Mouse (Mus musculus) intestine, embryonic 14.5 days (tissue): ENCODE data around the gene Lrrn4. TPM values are rescaled to one million over a fixed set of nuclear protein-coding genes. Genes with fewer than 3 reads are reported as not detected.

Experiments used
- ATAC-seq: fragments of 200-750 bp; cut with Nextera tagmentation; replicated peaks from 2 replicates; pipeline ENCODE4 v1.8.0; 2017; ENCODE audit warnings: low read depth, moderate number of reproducible peaks, moderate TSS enrichment, moderate library complexity; ENCODE audit not compliant: low FRiP score, low TSS enrichment
- DNase-seq: peaks from one replicate; pipeline ENCODE4 v3.0.0-alpha.2; 2018; ENCODE audit warnings: low spot score
- H3K27ac ChIP-seq: fragments of 300-500 bp; sonication (generic); 2 replicates; pipeline ENCODE4 v1.5.1; 2014; ENCODE audit warnings: low read depth, mild to moderate bottlenecking, control low read depth
- H3K27me3 ChIP-seq: fragments of 300-500 bp; sonication (generic); replicated peaks from 2 replicates; pipeline ENCODE4 v1.6.1; 2014; ENCODE audit warnings: low read length, control low read depth; ENCODE audit not compliant: control insufficient read depth, insufficient read depth
- H3K36me3 ChIP-seq: fragments of 300-500 bp; sonication (generic); 2 replicates; pipeline ENCODE4 v1.6.1; 2014; ENCODE audit warnings: low read length, control low read depth; ENCODE audit not compliant: control insufficient read depth, insufficient read depth
- H3K4me1 ChIP-seq: fragments of 300-500 bp; sonication (generic); replicated peaks from 2 replicates; pipeline ENCODE4 v1.6.1; 2014; ENCODE audit warnings: low read length, control low read depth, mixed read lengths; ENCODE audit not compliant: control insufficient read depth, insufficient read depth
- H3K4me2 ChIP-seq: fragments of 300-500 bp; sonication (generic); 2 replicates; pipeline ENCODE4 v1.6.1; 2014; ENCODE audit warnings: low read length
- H3K4me3 ChIP-seq: fragments of 300-500 bp; sonication (generic); 2 replicates; pipeline ENCODE4 v1.5.1; 2014; ENCODE audit warnings: low read depth, low read length, control low read depth, mixed read lengths
- H3K9ac ChIP-seq: fragments of 300-500 bp; sonication (generic); 2 replicates; pipeline ENCODE4 v1.6.1; 2014; ENCODE audit warnings: mild to moderate bottlenecking, low read length
- H3K9me3 ChIP-seq: fragments of 300-500 bp; sonication (generic); 2 replicates; pipeline ENCODE4 v1.6.1; 2016; ENCODE audit warnings: low read length, control low read depth; ENCODE audit not compliant: control insufficient read depth
- WGBS: fragments of 180-500 bp; shearing (Covaris S2); extraction: QIAGEN DNeasy Blood & Tissue Kit; methylation state at CpG from one replicate; pipeline ENCODE4 v1.1.7; 2014; 5-methylcytosine and 5-hydroxymethylcytosine counted together
- polyA plus RNA-seq: library from polyadenylated mRNA; unstranded; fragments of >200 nt; fragmentation: Nextera tagmentation; extraction: Ambion mirVana; gene quantifications from 2 replicates; pipeline ENCODE4 v1.2.1, GENCODE M21; 2014

Lrrn4 gene
- polyA plus RNA-seq, 1 experiment from 2014 or later = 13.2 TPM

DNA sequence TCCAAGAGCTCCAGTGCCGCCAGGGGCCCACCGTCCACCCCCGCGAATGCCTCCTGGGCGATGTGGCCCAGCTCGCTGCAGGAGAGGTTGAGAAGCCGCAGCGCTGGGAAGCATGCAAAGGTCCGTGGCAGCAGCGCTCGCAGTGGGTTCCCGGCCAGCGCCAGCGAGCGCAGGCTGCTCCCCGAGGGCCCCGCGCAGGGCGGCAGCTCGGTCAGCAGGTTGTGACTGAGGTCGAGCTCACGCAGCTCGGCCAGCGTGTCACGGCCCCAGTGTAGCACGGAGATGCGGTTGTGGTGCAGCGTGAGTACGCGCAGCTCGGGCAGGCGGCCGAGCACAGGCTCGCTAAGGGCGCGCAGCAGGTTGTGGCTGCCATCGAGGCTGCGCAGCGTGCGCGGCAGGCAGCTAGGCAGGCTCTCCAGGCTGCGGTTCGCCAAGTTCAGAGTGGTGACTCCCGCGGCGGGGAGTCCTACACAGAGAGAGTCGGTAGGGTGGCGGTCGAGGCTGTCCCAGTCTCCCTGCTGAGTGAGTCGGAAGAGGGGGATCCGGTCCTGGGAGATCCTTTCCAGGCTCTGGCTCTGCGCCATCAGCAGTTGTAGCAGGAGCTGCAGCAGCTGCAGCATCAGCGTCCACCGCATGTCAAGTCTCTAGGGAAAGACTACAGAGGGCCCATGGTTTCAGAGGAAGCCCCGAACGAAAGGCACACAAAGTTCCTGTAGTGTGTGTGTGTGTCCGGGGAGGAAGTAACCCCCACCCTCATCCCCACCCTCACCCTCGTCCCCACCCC is 1.2 kb downstream of the Lrrn4 start:
- WGBS = under 1% methylated on average over 58 of the region's 58 CpGs
- Histone ChIP-seq H3K9ac (peak overlapping the region; percentile 27), H3K27me3 (peaks cover 27% of the 10 kb centered on the region)

GRCm38 (mm10) chr2:132876991-132877390 is 3.7 kb downstream of the Lrrn4 start:
- 62% methylated on average over 1 of the region's 1 CpGs for whole genome bisulfite sequencing
- ATAC-seq = no peak

More for the DNA sequence above, 1.2 kb downstream of the Lrrn4 start:
- no peaks in the 10 kb centered on the region for H3K9me3 ChIP-seq
- peaks cover 14% of the 10 kb centered on the region for H3K4me1 ChIP-seq
- ATAC-seq (peak; percentile 71), DNase-seq (peak; percentile 84)
- H3K27ac ChIP-seq = no peak overlapping the region
- H3K36me3 ChIP-seq = no peaks in the 10 kb centered on the region
- H3K4me2 ChIP-seq = peak overlapping the region; percentile 75
- H3K4me3 ChIP-seq = peak overlapping the region; percentile 39

DNA sequence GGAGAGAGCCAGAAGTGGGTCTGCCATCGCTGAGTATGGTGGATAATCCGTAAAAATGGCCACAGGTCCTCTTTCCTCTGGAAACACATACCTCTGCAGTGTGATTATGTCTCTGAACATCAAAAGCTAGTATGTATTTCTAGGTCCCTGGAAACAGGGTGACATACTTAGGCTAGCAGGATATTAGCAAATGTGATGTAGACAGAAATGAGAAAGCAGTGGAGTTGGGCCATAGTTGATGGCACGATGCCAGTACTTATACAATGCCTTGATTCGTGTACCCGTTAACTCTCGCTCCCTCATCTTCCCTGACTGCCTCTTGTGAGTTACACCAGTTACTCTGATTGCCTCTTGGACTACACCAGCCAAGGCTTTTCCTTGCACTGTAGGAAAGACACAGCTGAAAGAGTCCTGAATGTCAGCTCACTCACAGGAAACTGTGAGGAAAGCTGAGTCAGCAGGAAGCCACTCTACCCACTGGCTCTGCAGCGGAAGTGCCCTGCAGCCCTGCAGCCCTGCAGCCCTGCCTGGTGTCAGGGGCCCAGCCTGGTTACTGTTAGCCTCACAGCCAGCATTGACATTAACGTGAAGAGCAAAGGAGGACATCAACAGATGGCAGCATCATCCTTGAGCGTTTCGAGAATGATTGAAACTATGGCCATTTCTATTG is 6.9 kb downstream of the Lrrn4 start:
- Histone ChIP-seq H3K4me3 (no peak overlapping the region), H3K4me2 (no peak overlapping the region), H3K27ac (no peak overlapping the region), H3K36me3 (no peaks in the 10 kb centered on the region), H3K4me1 (no peaks in the 10 kb centered on the region; the same call in 1 of the 2 replicates), H3K27me3 (peaks cover 14% of the 10 kb centered on the region), H3K9me3 (no peaks in the 10 kb centered on the region), H3K9ac (no peak overlapping the region)
- WGBS = 87% methylated on average over 10 of the region's 10 CpGs
- ATAC-seq (no peak), DNase-seq (no peak)

More at GRCm38 (mm10) chr2:132876991-132877390, 3.7 kb downstream of the Lrrn4 start:
- Histone ChIP-seq H3K36me3 (no peaks in the 10 kb centered on the region), H3K27ac (no peak overlapping the region), H3K9ac (no peak overlapping the region), H3K4me2 (no peak overlapping the region), H3K9me3 (no peaks in the 10 kb centered on the region), H3K4me3 (no peak overlapping the region), H3K4me1 (peaks cover 14% of the 10 kb centered on the region), H3K27me3 (peaks cover 27% of the 10 kb centered on the region)
- DNase-seq = no peak

DNA sequence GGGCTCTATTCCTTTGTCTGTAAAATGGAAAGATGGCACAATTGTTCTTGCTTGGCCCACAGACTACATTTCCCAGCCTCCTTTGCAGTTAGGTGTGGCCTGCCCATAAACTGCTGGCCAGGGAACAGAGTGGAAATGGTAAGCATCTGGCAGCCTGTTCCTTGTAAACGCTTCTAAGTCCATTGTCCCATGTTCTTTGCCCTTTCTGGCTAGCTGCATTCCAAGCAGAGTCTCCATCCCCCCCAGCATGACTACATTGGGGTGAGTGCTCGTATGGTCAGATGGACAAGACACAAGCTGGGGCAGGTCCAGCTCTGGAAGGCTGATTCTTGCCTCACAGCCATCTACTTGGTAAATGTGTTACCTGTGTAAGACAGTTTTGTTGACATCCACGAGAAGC is 9.0 kb downstream of the Lrrn4 start:
- Histone ChIP-seq H3K27ac (no peak overlapping the region), H3K9ac (no peak overlapping the region), H3K27me3 (no peaks in the 10 kb centered on the region), H3K9me3 (no peaks in the 10 kb centered on the region), H3K4me1 (no peaks in the 10 kb centered on the region), H3K36me3 (peaks cover 6% of the 10 kb centered on the region), H3K4me3 (no peak overlapping the region), H3K4me2 (no peak overlapping the region)
- DNase-seq (no peak), ATAC-seq (no peak)
- WGBS = 63% methylated on average over 3 of the region's 3 CpGs

- no peak overlapping the region for H3K27ac ChIP-seq
- no peak overlapping the region for H3K4me3 ChIP-seq
- 63% methylated on average over 4 of the region's 4 CpGs for WGBS
- no peaks in the 10 kb centered on the region for H3K9me3 ChIP-seq
- H3K4me2 ChIP-seq = no peak overlapping the region
- H3K27me3 ChIP-seq = no peaks in the 10 kb centered on the region
- DNase-seq = no peak
- no peak for ATAC-seq
- peaks cover 18% of the 10 kb centered on the region for H3K36me3 ChIP-seq
- no peaks in the 10 kb centered on the region for H3K4me1 ChIP-seq
- H3K9ac ChIP-seq = no peak overlapping the region
Measured at GRCm38 (mm10) chr2:132870286-132870685, 10.4 kb downstream of the Lrrn4 start.

GRCm38 (mm10) chr2:132869682-132870081 is 11.0 kb downstream of the Lrrn4 start:
- Histone ChIP-seq H3K27me3 (no peaks in the 10 kb centered on the region), H3K9ac (no peak overlapping the region), H3K36me3 (peaks cover 22% of the 10 kb centered on the region), H3K4me2 (no peak overlapping the region), H3K9me3 (no peaks in the 10 kb centered on the region), H3K27ac (no peak overlapping the region), H3K4me3 (no peak overlapping the region), H3K4me1 (no peaks in the 10 kb centered on the region)
- WGBS = 87% methylated on average over 5 of the region's 5 CpGs
- no peak for DNase-seq
- no peak for ATAC-seq

DNA sequence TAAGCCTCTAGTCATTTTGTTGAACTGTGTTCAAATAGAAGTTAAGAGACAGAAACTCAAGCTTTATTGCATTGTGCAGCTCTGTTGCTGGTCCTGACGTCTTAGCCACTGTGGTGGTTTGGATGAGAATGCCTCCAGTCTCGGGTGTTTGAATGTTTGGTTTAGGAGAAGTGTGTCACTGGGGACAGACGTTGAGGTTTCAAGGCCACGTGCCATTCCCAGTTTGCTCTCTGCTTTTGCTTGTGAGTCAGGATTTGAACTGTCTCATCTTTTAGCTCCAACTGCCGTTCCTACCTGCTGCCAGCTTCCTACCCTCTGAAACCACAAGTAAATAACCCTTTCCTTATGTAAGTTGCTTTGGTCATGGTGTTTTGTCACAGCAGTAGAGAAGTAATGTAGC is 13.2 kb downstream of the Lrrn4 start:
- ATAC-seq (no peak), DNase-seq (no peak)
- Histone ChIP-seq H3K9ac (no peak overlapping the region), H3K27ac (no peak overlapping the region), H3K27me3 (no peaks in the 10 kb centered on the region), H3K36me3 (peaks cover 37% of the 10 kb centered on the region), H3K4me3 (no peak overlapping the region), H3K4me1 (no peaks in the 10 kb centered on the region), H3K4me2 (no peak overlapping the region), H3K9me3 (no peaks in the 10 kb centered on the region)
- 77% methylated on average over 5 of the region's 5 CpGs for WGBS

DNA sequence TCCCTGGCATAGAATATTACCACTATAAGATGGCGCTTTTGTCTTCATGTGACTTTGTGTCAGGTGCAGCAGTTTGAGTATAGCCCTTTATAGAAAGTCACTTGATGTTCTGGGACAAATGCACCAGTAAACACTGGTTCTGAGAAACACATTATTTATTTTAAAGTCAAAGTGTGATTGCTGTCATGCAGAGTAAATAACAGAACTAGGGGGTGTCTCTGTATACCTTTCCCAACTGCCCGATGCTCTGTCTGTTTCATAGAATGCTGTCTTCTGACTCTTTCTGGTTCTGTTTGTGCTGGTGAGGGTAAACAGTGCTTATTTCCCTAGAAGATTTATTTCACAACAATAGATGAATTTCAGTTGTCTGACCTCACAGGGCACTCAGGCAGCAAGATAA is 17.4 kb downstream of the Lrrn4 start:
- H3K4me1 ChIP-seq = no peaks in the 10 kb centered on the region
- H3K27ac ChIP-seq = no peak overlapping the region
- H3K9me3 ChIP-seq = no peaks in the 10 kb centered on the region
- no peak overlapping the region for H3K9ac ChIP-seq
- H3K27me3 ChIP-seq = no peaks in the 10 kb centered on the region
- ATAC-seq (no peak), DNase-seq (no peak)
- H3K4me2 ChIP-seq = no peak overlapping the region
- no peak overlapping the region for H3K4me3 ChIP-seq
- WGBS = 88% methylated on average over 2 of the region's 2 CpGs
- peaks cover 37% of the 10 kb centered on the region for H3K36me3 ChIP-seq
